Mouse (Mus musculus) small intestine, adult 2 months (tissue): Measurements from ENCODE around the gene 2200002D01Rik. TPM values are rescaled to one million over a fixed set of nuclear protein-coding genes. Genes with fewer than 3 reads are reported as not detected.

Source experiments
- H3K27ac ChIP-seq: fragments of 200-500 bp; 2 replicates; pipeline ENCODE4 v1.5.1; 2012; ENCODE audit warnings: low read depth, low read length, control low read depth, inconsistent platforms; ENCODE audit not compliant: insufficient read depth
- H3K27me3 ChIP-seq: fragments of 200-500 bp; 2 replicates; pipeline ENCODE4 v1.6.1; 2012; ENCODE audit warnings: mild to moderate bottlenecking, moderate library complexity, low read length, inconsistent platforms; ENCODE audit not compliant: control insufficient read depth, insufficient read depth
- H3K36me3 ChIP-seq: fragments of 200-500 bp; 2 replicates; pipeline ENCODE4 v1.6.1; 2012; ENCODE audit warnings: mild to moderate bottlenecking, low read length, control low read depth, inconsistent platforms; ENCODE audit not compliant: control insufficient read depth, insufficient read depth
- H3K4me1 ChIP-seq: fragments of 200-500 bp; 2 replicates; pipeline ENCODE4 v1.6.1; 2012; ENCODE audit warnings: low read length, inconsistent platforms, mixed read lengths; ENCODE audit not compliant: control insufficient read depth, insufficient read depth, insufficient read length
- H3K4me3 ChIP-seq: fragments of 200-500 bp; 2 replicates; pipeline ENCODE4 v1.5.1; 2012; ENCODE audit warnings: low read depth, mild to moderate bottlenecking, control low read depth, inconsistent platforms, low read length, moderate library complexity
- CTCF ChIP-seq: fragments of 200-500 bp; IDR thresholded peaks from 2 replicates; pipeline ENCODE4 v1.5.1; 2012; ENCODE audit warnings: low read depth, mild to moderate bottlenecking, control low read depth, inconsistent platforms, low read length, moderate library complexity, mixed read lengths; ENCODE audit not compliant: insufficient replicate concordance, insufficient read length; ENCODE audit errors: extremely low read depth
- POLR2A ChIP-seq: fragments of 200-500 bp; IDR thresholded peaks from 2 replicates; pipeline ENCODE4 v1.6.1; 2012; ENCODE audit warnings: low read depth, mild to moderate bottlenecking, control low read depth, inconsistent platforms, low read length, moderate library complexity
- WGBS: fragments of 180-500 bp; shearing (Covaris S2); methylation state at CpG from one replicate; pipeline ENCODE4 v1.1.7; 2018; 5-methylcytosine and 5-hydroxymethylcytosine counted together
- polyA plus RNA-seq: library from polyadenylated mRNA; depleted of rRNA; stranded (reverse); fragments of >200 nt; gene quantifications from 2 replicates; pipeline ENCODE4 v1.2.3, GENCODE M21; 2012

Gene 2200002D01Rik
- polyA plus RNA-seq, 1 experiment, result 852 TPM

DNA sequence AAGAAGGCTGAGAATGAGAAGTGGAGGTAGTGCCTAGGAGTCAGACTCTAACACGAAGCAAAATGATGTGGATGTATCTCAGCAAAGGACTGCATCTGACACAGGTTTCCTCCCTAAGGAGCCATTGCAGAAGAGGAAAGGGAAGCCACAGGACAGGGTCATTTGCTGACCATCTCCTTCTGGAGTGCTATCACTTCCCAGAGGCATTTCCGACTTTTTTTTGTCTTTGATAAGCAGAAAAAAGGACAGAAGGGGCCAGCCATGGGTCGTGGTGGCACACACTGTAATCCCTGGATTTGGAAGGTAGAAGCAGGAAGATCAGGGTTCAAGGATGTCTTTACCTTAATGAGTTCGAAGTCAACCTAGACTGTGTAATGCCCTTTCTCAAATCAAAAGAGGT lies 11.7 kb downstream of the 2200002D01Rik start:
- WGBS, result 71% methylated on average over 4 of the region's 4 CpGs
- no peak for TF ChIP-seq POLR2A
- TF ChIP-seq CTCF, result no peak
- peaks cover 6% of the 10 kb centered on the region; the same call in 1 of the 2 replicates for H3K4me1 ChIP-seq
- no peaks in the 10 kb centered on the region for H3K36me3 ChIP-seq
- H3K27ac ChIP-seq, result no peak overlapping the region
- H3K27me3 ChIP-seq, result no peaks in the 10 kb centered on the region
- H3K4me3 ChIP-seq, result no peak overlapping the region

DNA sequence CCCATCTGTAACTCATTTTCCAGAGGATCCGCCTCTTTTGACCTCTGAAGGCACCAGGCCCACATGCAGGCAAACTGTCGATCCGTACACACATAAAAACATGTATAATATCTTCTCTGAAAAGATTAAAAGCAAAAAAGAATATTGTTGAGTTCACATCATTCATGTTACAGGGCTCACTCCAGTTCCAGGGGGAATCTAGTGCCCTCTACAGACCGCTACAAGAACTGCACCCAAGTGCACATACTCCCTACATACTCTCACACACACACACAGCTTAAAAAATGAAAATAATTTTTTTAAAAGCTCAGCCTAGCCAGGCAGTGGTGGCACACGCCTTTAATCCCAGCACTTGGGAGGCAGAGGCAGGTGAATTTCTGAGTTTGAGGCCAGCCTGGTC lies 13.6 kb downstream of the 2200002D01Rik start:
- 88% methylated on average over 5 of the region's 5 CpGs for WGBS
- no peak overlapping the region for H3K27ac ChIP-seq
- no peaks in the 10 kb centered on the region for H3K27me3 ChIP-seq

GRCm38 (mm10) chr7:29233745-29234144 lies 14.5 kb downstream of the 2200002D01Rik start:
- no peak for TF ChIP-seq CTCF
- TF ChIP-seq POLR2A, result no peak
- 30% methylated on average over 6 of the region's 6 CpGs for WGBS
- Histone ChIP-seq H3K36me3 (no peaks in the 10 kb centered on the region), H3K27me3 (no peaks in the 10 kb centered on the region), H3K4me1 (peaks cover 2% of the 10 kb centered on the region; the same call in 1 of the 2 replicates), H3K27ac (no peak overlapping the region), H3K4me3 (no peak overlapping the region)

More for the DNA sequence above, 13.6 kb downstream of the 2200002D01Rik start:
- no peaks in the 10 kb centered on the region for H3K36me3 ChIP-seq
- no peak overlapping the region for H3K4me3 ChIP-seq
- H3K4me1 ChIP-seq, result peaks cover 6% of the 10 kb centered on the region; the same call in 1 of the 2 replicates
- TF ChIP-seq POLR2A (no peak), CTCF (no peak)

DNA sequence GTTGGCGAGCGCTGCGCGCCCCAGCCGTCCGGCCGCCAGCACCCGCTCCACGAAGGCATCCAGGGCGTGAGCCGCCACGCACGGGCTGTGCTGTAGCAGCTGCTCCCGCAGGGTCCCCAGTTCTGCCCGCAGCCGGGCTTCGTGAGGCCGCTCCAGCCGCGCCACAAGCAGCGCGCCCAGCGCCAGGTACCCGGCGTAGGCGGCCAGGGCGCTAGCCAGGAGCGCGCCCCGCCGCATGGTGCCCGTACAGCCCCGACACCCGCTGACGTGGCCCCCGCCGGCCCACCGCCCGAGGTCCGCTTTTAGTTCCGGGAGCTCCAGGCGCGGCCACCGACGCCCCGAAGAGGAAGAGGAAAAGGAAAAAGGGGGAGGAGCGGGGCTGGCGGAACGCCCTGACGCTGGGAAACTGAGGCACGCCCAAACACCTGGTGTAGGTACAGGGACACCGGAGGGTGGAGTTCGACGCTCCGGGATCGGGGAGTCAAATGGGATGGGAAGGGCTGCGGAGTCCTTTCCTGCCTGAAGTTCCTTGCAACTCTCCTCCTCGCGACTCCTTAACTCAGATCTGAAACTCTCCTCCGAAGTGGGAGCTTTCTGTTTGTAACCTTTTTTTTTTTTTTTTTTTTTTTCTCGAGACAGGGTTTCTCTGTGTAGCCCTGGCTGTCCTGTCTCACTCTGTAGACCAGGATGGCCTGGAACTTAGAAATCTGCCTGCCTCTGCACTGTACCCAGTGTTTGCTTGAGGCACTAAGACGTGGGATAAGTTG lies 15.8 kb downstream of the 2200002D01Rik start, which contains the start of gene Kcnk6:
Gene Kcnk6 (minus strand): TSS at position 269 of the 767 bp plus-strand sequence.
- TF ChIP-seq POLR2A, result no peak
- TF ChIP-seq CTCF, result no peak
- Histone ChIP-seq H3K27me3 (no peaks in the 10 kb centered on the region), H3K4me3 (peak within 1 kb of the TSS; percentile 68), H3K27ac (peak within 1 kb of the TSS; percentile 0; the same call in 1 of the 2 replicates), H3K36me3 (no peaks in the 10 kb centered on the region), H3K4me1 (no peaks in the 10 kb centered on the region)
- under 1% methylated on average over 62 of the region's 62 CpGs for WGBS

DNA sequence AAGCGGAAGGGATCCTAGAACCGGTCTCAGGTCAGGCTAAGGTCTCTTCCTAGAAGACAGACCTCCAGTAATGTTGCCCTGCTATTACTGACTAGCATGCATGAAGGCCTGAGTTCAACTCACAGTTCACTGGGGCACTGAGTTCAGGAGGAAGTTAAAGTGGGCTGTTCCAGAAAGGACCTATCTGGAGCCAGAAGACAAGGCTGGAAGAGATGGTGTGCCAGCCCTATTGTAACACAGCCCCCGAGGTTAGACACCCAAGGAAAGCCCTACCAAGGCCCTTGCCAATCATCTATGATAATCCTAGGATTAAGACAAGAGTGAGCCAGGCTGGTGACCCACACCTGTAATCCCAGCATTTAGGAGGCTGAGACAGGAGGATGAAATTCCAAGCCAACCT lies 16.7 kb downstream of the 2200002D01Rik start:
- H3K27ac ChIP-seq, result no peak overlapping the region
- no peak; the same call in 1 of the 2 replicates for TF ChIP-seq POLR2A
- TF ChIP-seq CTCF, result no peak
- H3K27me3 ChIP-seq, result no peaks in the 10 kb centered on the region
- H3K4me3 ChIP-seq, result peak overlapping the region; percentile 68
- WGBS, result 67% methylated on average over 3 of the region's 3 CpGs
- no peaks in the 10 kb centered on the region for H3K36me3 ChIP-seq
- no peaks in the 10 kb centered on the region for H3K4me1 ChIP-seq

GRCm38 (mm10) chr7:29230560-29230959 lies 17.7 kb downstream of the 2200002D01Rik start:
- TF ChIP-seq CTCF (no peak), POLR2A (no peak)
- no peak overlapping the region for H3K27ac ChIP-seq
- H3K4me3 ChIP-seq, result no peak overlapping the region
- no peaks in the 10 kb centered on the region for H3K36me3 ChIP-seq
- H3K4me1 ChIP-seq, result no peaks in the 10 kb centered on the region
- H3K27me3 ChIP-seq, result no peaks in the 10 kb centered on the region
- WGBS, result 60% methylated on average over 3 of the region's 3 CpGs

GRCm38 (mm10) chr7:29228202-29228601 lies 20.1 kb downstream of the 2200002D01Rik start:
- Histone ChIP-seq H3K4me3 (no peak overlapping the region), H3K36me3 (no peaks in the 10 kb centered on the region), H3K27ac (no peak overlapping the region), H3K4me1 (no peaks in the 10 kb centered on the region), H3K27me3 (no peaks in the 10 kb centered on the region)
- TF ChIP-seq CTCF (no peak), POLR2A (no peak)
- WGBS, result 55% methylated on average over 4 of the region's 4 CpGs
